Mouse (Mus musculus) MEL (cell line): Measurements from ENCODE around the gene Lamp1. TPM values are rescaled to one million over a fixed set of nuclear protein-coding genes. Genes with fewer than 3 reads are reported as not detected.

ENCODE experiments used
- DNase-seq: peaks from one replicate; pipeline ENCODE4 v3.0.0; 2011; ENCODE audit warnings: low read depth, low spot score
- H3K27ac ChIP-seq: 2 replicates; pipeline ENCODE4 v1.5.1; 2012; ENCODE audit warnings: low read depth, mild to moderate bottlenecking, control low read depth, low read length, moderate library complexity; ENCODE audit not compliant: control insufficient read depth
- H3K27me3 ChIP-seq, 2 experiments: fragments of 150-350 bp in 1 of 2; sonication (generic) in 1 of 2; 2 replicates each; pipeline ENCODE4 v1.6.1; 2012; ENCODE audit warnings: low read length in 2 of 2, mild to moderate bottlenecking in 2 of 2, improper control_type of control experiment in 1 of 2, moderate library complexity in 1 of 2; ENCODE audit not compliant: insufficient read depth in 2 of 2, control insufficient read depth in 1 of 2
- H3K36me3 ChIP-seq, 2 experiments: 2 replicates each; pipeline ENCODE4 v1.6.1; 2012 to 2014; ENCODE audit warnings: low read length in 2 of 2, improper control_type of control experiment in 1 of 2, inconsistent platforms in 1 of 2, mild to moderate bottlenecking in 1 of 2; ENCODE audit not compliant: insufficient read depth in 2 of 2, control insufficient read depth in 1 of 2
- H3K4me1 ChIP-seq, 2 experiments: fragments of 150-350 bp in 1 of 2; sonication (generic) in 1 of 2; 2 replicates each; pipeline ENCODE4 v1.6.1; 2012; ENCODE audit warnings: low read length in 2 of 2, improper control_type of control experiment in 1 of 2, mild to moderate bottlenecking in 1 of 2; ENCODE audit not compliant: insufficient read depth in 2 of 2, control insufficient read depth in 1 of 2
- H3K4me3 ChIP-seq, 2 experiments: fragments of 150-350 bp in 1 of 2; sonication (generic) in 1 of 2; 2 replicates each; pipeline ENCODE4 v1.5.1; 2012; ENCODE audit warnings: low read depth in 2 of 2, low read length in 2 of 2, mild to moderate bottlenecking in 2 of 2, moderate library complexity in 2 of 2, control low read depth in 1 of 2, improper control_type of control experiment in 1 of 2; ENCODE audit not compliant: control insufficient read depth in 1 of 2, insufficient read depth in 1 of 2
- H3K79me2 ChIP-seq: 2 replicates; pipeline ENCODE4 v1.6.1; 2012; ENCODE audit warnings: mild to moderate bottlenecking, low read length, moderate library complexity; ENCODE audit not compliant: control insufficient read depth, poor library complexity, insufficient read depth
- H3K9ac ChIP-seq: 2 replicates; pipeline ENCODE4 v1.6.1; 2012; ENCODE audit warnings: low read depth, mild to moderate bottlenecking, control low read depth, low read length, moderate library complexity; ENCODE audit not compliant: control insufficient read depth, poor library complexity, severe bottlenecking
- H3K9me3 ChIP-seq: fragments of 150-350 bp; sonication (generic); replicated peaks from 2 replicates; pipeline ENCODE4 v1.6.1; 2012; ENCODE audit warnings: mild to moderate bottlenecking, low read length, improper control_type of control experiment, moderate library complexity; ENCODE audit not compliant: insufficient read depth
- BHLHE40 ChIP-seq: IDR thresholded peaks from 2 replicates; pipeline ENCODE4 v1.6.1; 2012; ENCODE audit warnings: low read depth, mild to moderate bottlenecking, inconsistent platforms, low read length, improper control_type of control experiment, borderline replicate concordance
- CHD1 ChIP-seq: IDR thresholded peaks from 2 replicates; pipeline ENCODE4 v1.6.1; 2012; ENCODE audit warnings: low read depth, mild to moderate bottlenecking, inconsistent platforms, low read length, improper control_type of control experiment
- CHD2 ChIP-seq: IDR thresholded peaks from 2 replicates; pipeline ENCODE4 v1.6.1; 2011; ENCODE audit warnings: low read length, improper control_type of control experiment
- ETS1 ChIP-seq: IDR thresholded peaks from 2 replicates; pipeline ENCODE4 v1.6.1; 2012; ENCODE audit warnings: low read depth, mild to moderate bottlenecking, inconsistent platforms, low read length, improper control_type of control experiment, moderate library complexity
- GABPA ChIP-seq: IDR thresholded peaks from 2 replicates; pipeline ENCODE4 v1.6.1; 2012; ENCODE audit warnings: low read depth, mild to moderate bottlenecking, inconsistent platforms, low read length, improper control_type of control experiment, moderate library complexity
- MAFK ChIP-seq: IDR thresholded peaks from 2 replicates; pipeline ENCODE4 v1.6.1; 2011; ENCODE audit warnings: low read depth, mild to moderate bottlenecking, low read length, improper control_type of control experiment, borderline replicate concordance
- MAZ ChIP-seq: IDR thresholded peaks from 2 replicates; pipeline ENCODE4 v1.6.1; 2012; ENCODE audit warnings: low read depth, mild to moderate bottlenecking, inconsistent platforms, low read length, improper control_type of control experiment
- MXI1 ChIP-seq: IDR thresholded peaks from 2 replicates; pipeline ENCODE4 v1.6.1; 2011; ENCODE audit warnings: mild to moderate bottlenecking, low read depth, low read length, improper control_type of control experiment
- POLR2A ChIP-seq, 2 experiments: IDR thresholded peaks; 2 replicates each; pipeline ENCODE4 v1.6.1; 2011 to 2012; ENCODE audit warnings: low read length in 2 of 2, mild to moderate bottlenecking in 2 of 2, control low read depth in 1 of 2, improper control_type of control experiment in 1 of 2, low read depth in 1 of 2, moderate library complexity in 1 of 2; ENCODE audit not compliant: control insufficient read depth in 1 of 2, insufficient read depth in 1 of 2, poor library complexity in 1 of 2
- RCOR1 ChIP-seq: IDR thresholded peaks from 2 replicates; pipeline ENCODE4 v1.6.1; 2012; ENCODE audit warnings: low read depth, mild to moderate bottlenecking, inconsistent platforms, low read length, improper control_type of control experiment
- TAL1 ChIP-seq: IDR thresholded peaks from 2 replicates; pipeline ENCODE4 v1.6.1; 2012; ENCODE audit warnings: mild to moderate bottlenecking, inconsistent platforms, low read length, moderate library complexity, mixed read lengths
- UBTF ChIP-seq: IDR thresholded peaks from 2 replicates; pipeline ENCODE4 v1.6.1; 2012; ENCODE audit warnings: low read depth, mild to moderate bottlenecking, inconsistent platforms, low read length, improper control_type of control experiment, moderate library complexity, borderline replicate concordance; ENCODE audit not compliant: insufficient read depth
- ZC3H11A ChIP-seq: IDR thresholded peaks from 2 replicates; pipeline ENCODE4 v1.6.1; 2012; ENCODE audit warnings: low read depth, mild to moderate bottlenecking, inconsistent platforms, low read length, improper control_type of control experiment
- polyA plus RNA-seq, 2 experiments: library from polyadenylated mRNA; stranded (reverse) in 1 of 2; unstranded in 1 of 2; fragments of >175 nt in 1 of 2; fragments of >200 nt in 1 of 2; gene quantifications; 2 replicates each; pipeline versions ENCODE4 v1.2.1 to v1.2.4; 2012; ENCODE audit warnings: low replicate concordance in 2 of 2, low read depth in 1 of 2; ENCODE audit not compliant: insufficient read length in 2 of 2, insufficient read depth in 1 of 2, missing spikeins in 1 of 2
- total RNA-seq: library from RNA; depleted of rRNA; stranded (reverse); fragments of 300-350 nt; gene quantifications from 2 replicates; pipeline ENCODE4 v1.2.3, GENCODE M21; 2012

Gene Lamp1
- total and polyA plus RNA-seq, 3 experiments, result 109 to 233 (median 191) TPM

GRCm38 (mm10) chr8:13204371-13205140 lies 45.6 kb downstream of the Lamp1 start:
- Histone ChIP-seq H3K9ac (no peak overlapping the region), H3K4me3 (no peak overlapping the region), H3K27me3 (no peaks in the 10 kb centered on the region), H3K4me1 (peaks cover 22 to 63% of the 10 kb centered on the region in 2 experiments), H3K79me2 (peaks cover 1% of the 10 kb centered on the region; the same call in 1 of the 2 replicates), H3K9me3 (no peaks in the 10 kb centered on the region), H3K27ac (0 out of 2 replicates have a peak overlapping the region, but pooled peaks have one; percentile 25), H3K36me3 (peaks cover 0 to 49% of the 10 kb centered on the region in 2 experiments; a peak in 2 of 4 replicates)
- no peak for TF ChIP-seq UBTF
- TF ChIP-seq MAZ, result 0 out of 2 replicates have a peak, but pooled peaks have one; percentile 52
- TF ChIP-seq MAFK, result no peak
- TF ChIP-seq ETS1, result peak; percentile 31; the same call in 1 of the 2 replicates
- TF ChIP-seq MXI1, result peak; percentile 25; the same call in 1 of the 2 replicates
- TF ChIP-seq GABPA, result no peak
- peak; percentile 80 for DNase-seq

DNA sequence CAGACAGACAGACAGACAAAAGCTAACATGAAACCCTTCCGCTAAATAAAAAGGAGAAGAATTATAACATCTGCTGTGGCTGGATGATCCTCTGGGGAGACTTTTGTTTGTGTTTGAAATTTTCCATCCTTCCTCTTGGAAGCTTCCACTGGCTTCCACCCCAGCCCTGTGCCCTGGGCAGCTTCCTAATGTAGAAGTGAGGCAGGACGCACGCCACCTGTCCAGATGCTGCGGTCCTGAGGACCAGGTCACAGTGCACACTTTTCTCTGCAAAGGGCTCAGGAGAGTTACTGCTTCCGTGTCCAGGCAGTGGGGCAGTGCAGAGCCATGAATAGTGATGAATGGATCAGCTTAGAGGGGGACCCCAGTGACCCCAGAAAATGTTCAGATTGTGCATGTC lies 46.4 kb downstream of the Lamp1 start:
- Histone ChIP-seq H3K79me2 (peaks cover under 1% of the 10 kb centered on the region; the same call in 1 of the 2 replicates), H3K27me3 (no peaks in the 10 kb centered on the region), H3K9me3 (no peaks in the 10 kb centered on the region), H3K9ac (no peak overlapping the region), H3K36me3 (peaks cover 0 to 52% of the 10 kb centered on the region in 2 experiments; a peak in 2 of 4 replicates), H3K27ac (no peak overlapping the region), H3K4me1 (peaks cover 22 to 66% of the 10 kb centered on the region in 2 experiments), H3K4me3 (no peak overlapping the region)
- TF ChIP-seq BHLHE40 (no peak), RCOR1 (no peak), CHD1 (no peak), TAL1 (no peak), ZC3H11A (no peak), POLR2A (IDR thresholded peaks at IDR 0.05; ENCODE audit: control insufficient read depth in 1 of 2, insufficient read depth in 1 of 2, low read depth in 1 of 2, low read length in 2 of 2, poor library complexity in 1 of 2) (no peak), CHD2 (no peak)
- DNase-seq, result no peak
